Mouse (Mus musculus) heart, adult 18-20 months (tissue): ENCODE measurements at regions not wholly inside any gene's neighbourhood (a gene's known extent, or its start where the extent isn't known, plus 50 kb on each side); places are given as distances from the start of the nearest gene placed in this dataset.
A peak's percentile ranks its signal among the peaks of the same experiment; 100 is the strongest.

Source experiments
- DNase-seq, 2 experiments: peaks; one replicate each; pipeline ENCODE4 v3.0.0; 2021 to 2022; ENCODE audit warnings: mixed read lengths in 1 of 2

DNA sequence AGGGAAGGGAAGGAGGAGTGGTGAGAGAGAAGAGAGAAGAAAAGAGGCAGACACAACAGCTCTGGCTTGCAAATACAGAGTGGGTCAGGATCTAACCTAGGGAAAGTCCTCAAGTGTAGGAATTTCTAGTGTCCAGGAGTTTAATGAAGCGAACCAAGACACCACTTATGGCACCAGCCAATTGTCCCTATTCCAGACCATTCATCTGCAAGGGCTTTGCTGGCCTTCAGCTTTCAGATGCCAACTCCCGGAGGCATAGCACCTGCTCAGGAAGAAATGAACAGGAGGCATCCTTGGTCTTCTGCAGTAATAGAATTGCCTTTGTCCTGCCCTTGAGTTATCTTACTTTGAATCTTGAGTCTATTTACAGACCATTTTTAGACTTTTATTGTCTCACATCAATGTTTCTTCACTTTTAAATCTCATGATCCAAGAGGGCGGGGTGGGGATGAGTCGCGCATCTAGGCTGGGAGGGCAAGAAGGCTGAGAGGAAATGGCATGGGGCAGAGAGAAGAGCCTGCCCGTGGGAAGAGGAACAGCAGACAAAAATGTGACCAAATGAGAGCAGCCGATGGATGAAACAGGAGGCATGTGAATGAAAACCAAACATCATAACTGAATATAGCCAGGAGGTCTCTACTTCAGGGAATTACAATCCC, 190.1 kb upstream of the Hmga2 start:
- DNase-seq: no peak

DNA sequence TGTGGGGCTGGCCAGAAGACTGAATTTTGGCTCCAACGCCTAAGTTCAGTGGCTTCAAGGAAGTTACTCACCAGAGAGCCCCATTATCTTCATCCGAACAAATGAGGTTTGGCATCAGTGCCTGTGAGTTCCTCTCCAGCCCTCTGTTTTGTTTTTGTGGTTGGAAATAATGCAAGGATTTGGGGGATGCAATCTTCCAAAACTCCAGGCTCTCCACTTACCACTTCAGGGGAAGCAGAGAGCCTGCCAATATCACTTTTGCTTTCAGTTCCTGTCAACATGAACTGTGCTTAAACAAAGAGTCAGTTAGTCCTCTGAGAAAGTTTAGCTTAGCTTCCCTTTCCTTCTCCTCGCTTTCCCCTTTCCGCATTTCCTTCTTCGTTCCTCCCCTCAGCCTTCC, 189.4 kb upstream of the Hmga2 start:
- peak; percentile 25 to 33 for DNase-seq

DNA sequence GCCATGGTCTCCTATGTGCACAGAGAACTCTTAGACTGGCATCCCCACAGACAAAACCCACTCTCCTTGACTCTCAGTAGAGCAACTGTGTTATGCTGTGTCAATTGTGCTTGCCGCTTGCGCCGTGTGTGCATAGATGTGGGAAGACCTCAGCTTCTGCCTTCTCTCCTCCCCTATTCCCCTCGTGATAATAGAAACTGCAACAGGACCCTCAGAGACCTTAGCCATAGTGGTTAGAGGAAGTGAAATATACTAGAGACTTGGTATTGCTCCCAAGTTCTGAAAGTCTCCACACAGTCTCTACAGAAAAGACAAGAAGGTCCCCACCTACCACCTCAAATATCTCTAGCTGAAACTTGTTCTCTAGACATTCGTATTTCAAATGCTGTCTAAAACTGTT, 188.2 kb upstream of the Hmga2 start:
- no peak for DNase-seq

- DNase-seq: no peak
These were observed 187.1 kb upstream of the Hmga2 start for GRCm38 (mm10) chr10:120663396-120663795.

DNA sequence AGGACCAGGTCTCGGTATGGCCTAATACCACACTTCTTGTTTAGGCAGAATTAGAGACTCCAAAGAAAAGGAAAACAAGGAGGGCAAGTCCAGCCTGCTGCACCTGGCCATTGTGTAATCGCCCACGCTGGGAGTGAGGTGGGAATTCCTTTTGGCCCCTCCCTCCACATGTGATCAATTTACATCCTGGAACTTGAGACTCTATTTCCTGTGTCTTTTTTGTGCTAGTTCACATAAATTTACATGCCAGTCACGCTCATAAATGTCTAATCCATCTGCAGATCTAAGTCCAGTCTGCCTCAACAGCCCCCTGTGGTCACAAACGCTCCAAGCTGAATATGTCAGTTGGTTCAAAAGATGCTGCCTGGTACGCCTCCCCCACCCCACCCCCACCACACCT, 184.2 kb upstream of the Hmga2 start:
- DNase-seq: no peak

DNA sequence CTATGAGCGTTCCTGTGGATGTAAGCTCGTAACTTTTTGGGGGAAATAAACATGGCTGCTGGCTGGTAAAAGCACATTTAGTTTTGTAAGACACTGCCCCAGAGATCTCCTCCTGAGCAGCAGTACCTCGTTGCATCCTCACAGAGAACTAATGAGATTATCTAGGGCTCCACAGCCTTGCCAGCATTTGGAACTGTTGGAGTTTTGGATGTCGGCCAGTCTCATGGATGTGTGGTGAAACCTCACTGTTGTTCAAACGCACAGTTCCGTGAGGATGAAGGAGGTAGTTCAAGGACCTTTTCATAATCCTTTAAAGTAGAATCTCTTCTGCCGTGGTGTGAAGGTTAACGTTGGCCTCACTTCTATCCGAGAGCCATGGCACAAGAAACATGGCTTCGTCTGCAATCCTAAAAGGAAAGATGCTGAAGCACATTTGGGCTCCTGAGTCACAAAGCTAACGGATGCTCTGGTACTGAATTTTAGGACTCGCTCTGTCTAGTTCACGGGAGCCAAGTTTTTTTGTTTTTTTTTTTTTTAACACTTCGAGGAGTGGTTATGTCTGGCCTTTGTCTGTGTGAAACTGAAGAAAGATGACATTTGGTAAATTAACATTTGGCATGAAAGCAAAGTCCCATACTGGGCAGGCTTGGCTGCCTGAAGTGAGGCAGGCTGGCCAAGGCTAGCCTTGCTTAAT, 179.1 kb upstream of the Hmga2 start:
- no peak for DNase-seq

DNA sequence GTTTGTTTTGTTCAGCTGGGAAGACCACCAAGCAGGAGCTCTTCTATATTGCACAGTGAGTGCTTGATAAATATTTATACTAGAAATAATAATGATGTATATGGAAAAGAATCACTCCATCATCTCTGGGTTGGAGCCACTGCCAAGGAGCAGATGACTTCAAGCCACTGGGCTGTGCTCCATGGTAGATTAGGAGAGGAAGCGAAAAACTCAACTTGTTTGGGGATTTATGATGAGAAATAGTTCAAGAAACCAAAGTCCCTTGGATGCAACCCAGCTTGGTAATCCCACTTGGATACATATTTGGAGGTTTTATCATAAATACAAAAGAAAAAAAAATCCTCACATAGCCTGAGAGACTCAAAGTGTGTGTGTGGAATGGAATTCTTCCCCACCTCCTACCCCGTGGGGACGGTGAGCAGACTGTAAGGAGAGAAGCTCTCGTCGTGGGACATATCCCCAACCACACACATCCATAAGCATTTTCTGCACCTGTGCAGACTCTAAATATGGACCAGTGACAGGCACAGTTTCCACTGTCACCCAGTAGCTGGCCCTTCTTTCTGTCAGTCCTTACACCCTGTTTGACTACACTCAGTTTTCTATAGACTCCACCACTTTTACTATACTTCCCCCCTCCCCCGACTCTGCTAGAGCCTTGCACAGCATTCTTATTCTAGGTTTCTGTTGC, 176.4 kb upstream of the Hmga2 start:
- no peak for DNase-seq

DNA sequence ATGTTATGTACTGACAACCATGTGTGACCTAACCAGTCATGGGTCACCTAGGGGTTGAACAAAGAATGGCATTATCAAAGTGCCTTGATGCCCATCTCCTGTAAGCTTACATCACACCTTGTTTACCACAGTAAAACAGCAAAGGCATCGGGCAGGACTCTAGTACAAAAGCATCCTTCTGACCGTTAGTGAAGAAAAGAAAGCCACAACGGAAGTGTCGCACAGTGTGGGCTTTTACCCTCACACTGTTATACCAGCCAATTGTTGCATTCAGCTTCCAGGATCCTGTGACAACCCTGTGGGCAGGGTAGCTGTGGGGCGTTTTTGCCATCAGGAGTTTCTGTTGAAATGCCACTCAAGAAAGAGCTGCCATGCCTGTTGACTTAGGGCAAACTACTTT, 175.6 kb upstream of the Hmga2 start:
- DNase-seq: no peak

DNA sequence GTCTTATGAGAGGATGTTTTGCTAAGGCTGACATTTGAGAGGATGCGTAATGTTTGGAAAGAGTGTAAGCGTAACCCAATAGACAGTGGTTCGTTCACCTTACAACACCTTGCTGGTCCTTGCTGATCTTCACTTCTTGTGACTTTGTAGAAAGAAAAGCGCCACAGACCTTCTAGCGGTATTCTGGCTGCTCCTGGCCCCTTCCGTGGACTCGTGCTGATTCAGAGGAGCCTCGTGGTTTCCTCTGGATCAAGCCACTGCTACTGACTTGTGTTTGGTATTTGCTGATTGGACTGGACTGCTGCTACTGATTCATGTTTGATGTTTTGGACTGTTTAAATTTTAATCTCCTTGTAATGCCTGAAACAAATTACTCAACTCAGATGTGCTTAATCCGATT, 174.1 kb upstream of the Hmga2 start:
- DNase-seq: no peak

DNA sequence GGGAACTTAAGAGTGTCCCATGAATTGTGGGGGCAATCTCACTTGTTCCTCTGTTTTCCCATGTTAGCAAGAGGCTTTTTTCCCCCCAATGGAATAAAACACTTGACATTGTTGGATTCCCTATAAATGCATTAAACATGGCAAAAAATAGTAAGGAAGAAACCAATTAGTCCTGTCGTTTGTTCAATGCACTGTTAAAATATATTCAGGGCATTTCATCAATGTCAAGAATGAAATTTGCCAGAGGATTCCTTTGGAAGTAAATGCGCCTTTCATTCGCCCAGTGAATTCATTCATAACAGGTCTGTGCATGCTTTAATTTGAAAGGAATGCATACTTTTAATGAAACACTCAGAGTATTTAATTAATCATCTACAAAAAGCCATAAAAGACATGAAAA, 172.5 kb upstream of the Hmga2 start:
- no peak for DNase-seq

DNA sequence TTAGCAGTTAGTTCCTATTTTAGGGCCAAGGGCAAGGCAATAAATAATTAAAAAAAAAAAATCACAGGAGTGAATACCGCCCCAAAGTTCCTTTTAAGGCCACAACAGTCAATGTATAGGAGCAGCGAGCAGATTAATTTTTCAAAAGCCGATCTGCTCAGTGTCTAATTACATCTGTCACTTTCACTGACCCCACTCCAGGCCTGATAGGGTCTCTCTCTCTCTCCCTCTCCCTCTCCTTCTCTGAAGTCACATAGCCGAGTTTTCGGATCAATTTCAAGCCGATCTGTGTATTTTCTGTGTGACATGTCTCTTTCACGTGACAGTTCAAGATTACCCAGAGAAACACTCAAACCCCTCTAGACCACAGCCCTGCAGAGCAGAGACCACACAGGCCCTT, 171.8 kb upstream of the Hmga2 start:
- no peak for DNase-seq

DNA sequence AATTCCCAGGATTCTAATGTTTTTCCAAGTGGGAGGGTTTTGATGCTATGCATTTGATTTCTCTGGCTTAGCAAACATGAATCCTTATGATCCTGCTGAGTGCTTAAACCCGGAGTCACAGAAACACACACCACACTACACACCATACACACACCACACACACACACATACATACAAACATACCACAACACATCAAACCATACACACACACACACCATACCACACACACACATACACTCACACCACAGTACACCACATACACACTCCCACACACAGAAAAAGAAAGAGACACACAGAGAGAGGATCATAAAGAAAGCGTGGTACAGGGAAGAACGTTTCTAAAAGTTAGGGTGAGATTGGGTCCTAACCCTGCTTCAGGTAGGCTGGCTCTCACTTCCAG, 171.1 kb upstream of the Hmga2 start:
- no peak for DNase-seq

- DNase-seq: peak; percentile 11 to 30
These were observed 170.6 kb upstream of the Hmga2 start for GRCm38 (mm10) chr10:120646862-120647311.

DNA sequence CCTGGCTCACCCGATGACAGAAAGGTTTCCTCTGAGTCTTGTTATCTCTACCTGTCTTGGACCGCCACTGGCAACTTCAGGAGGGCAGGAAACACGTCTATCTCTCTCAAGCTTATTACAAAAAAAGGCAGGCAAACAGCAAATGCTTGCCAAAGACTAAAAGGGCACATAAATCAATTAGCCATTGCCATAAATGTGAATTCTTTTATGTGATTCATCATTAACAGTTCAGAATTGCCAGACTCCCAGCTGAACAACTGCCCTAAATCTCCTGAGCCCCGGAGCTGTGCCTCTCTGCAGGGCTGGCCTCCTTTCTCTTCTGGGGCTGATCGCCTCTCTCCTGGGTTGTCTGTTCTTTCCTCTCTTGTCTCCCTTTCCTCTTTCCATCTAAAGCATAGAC, 164.6 kb upstream of the Hmga2 start:
- DNase-seq: no peak

- no peak for DNase-seq
These were observed 162.0 kb upstream of the Hmga2 start for GRCm38 (mm10) chr10:120638316-120638715.

GRCm38 (mm10) chr10:120635818-120636543, 159.7 kb upstream of the Hmga2 start:
- DNase-seq: peak; percentile 75 to 77

DNA sequence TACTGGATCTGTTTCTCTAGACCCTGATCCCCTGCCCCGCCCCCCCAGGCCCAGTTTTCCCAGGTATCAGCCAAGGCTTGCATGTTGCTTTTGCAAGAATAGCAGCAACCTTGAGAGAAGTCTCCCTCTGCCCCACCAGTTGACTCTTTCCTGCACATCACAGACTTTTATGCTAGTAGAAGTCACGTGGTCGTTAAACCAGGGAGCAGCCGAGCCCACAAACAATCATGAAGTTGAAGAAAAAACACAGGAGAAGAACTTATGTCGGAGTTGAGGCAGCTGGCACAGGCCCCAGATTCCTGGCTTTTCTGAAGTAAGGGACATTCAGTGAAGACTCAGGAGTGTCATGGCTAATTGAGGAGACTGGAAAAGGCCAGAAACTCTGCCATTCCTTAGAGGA, 158.9 kb upstream of the Hmga2 start:
- no peak for DNase-seq

DNA sequence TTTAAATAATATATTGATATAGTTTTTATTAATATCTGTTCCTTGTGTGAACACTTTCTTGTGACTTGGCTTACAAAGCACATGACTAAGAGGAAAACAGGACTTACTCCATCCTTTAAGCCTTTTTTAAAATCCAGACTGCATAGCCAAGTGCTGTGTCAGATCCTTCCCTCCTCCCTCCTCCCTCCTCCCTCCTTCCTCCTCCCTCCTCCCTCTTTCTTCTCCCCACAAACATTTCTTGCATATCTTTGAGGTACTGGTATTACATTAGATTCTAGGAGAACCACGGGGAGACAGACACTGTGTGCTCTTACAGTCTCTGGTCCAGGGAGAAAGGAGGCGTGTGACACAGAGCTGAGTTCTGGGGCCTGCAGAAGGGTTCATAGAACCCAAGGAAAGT, 155.8 kb upstream of the Hmga2 start:
- DNase-seq: no peak

GRCm38 (mm10) chr10:120628066-120628465, 151.8 kb upstream of the Hmga2 start:
- DNase-seq: no peak

- no peak for DNase-seq
These were observed 149.2 kb upstream of the Hmga2 start for GRCm38 (mm10) chr10:120625474-120625873.

DNA sequence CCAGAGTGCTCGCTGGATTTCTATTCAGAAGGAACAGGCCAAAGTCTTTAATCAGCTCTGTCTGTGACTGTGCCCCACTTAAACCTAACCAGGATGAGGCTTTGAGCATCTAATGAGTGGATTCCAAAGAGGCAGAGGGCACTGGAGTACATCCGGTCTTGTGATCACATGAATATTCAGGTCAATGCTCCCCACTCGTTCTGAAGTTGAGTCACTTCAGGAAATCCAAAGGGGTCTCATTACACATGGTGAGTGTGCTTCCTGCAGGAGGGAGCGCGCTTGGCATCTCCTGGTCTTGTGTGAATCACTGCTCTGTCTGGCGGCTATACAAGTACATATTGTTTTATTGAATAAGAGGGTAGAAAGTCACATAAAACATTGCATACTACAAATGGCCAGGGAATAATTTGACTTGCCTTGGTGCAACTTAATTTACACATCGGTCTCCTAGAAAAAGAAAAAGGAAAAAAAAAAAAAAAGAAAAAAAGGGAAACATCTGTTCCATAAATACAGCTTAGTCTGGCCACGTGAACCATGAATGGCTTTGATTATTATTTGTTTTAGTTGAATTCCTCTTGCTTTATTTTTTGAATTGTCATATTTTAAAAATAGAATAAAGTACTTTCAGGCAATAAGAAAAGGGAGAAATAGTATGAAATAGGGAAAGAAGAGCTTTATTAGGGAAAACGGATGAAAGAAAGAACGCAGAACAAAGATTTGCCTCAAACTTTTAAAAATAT, 148.1 kb upstream of the Hmga2 start:
- DNase-seq: no peak

GRCm38 (mm10) chr10:120616406-120617015, 140.2 kb upstream of the Hmga2 start:
- no peak for DNase-seq
